ENCODE assay signal across 16 mouse cellular contexts in the genomic region with DNA sequence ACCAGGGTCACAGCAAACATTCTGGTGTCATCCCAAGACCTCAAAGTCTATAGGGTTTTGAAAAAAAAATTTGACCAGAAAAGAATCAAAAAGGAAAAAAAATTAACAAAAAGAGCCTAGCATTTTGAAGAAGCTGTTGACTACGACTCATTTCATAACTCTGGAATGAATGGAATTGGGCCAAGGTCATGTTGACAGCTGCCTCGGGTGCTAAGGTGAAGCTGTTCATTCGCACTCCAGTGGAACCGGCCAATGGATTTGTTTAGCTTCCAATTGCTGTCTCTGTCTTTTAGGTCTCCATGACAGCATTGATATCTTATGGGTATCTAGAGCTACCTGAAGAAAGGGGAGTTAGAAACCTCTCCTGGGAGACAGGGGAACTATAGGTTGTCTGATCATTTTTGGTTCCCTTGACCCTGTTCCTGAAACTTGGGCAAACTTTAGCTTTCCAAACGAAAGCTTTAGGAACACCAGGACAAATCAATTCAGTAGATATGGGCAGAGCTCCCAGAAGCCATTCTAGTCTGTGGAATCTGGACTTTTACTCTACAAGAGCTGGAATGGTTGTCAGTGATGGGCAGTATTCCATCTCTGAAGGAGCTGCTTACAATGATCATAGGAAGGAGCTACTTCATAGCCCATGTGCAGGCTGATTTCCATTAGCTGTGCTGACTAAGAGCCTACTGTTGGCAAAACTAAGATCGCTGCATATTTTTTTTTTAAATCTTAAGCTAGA.
DNase-seq lines count a peak whose midpoint lies in the region; ATAC-seq and TF ChIP-seq lines count a peak whose summit lies in the region.
"Had no signal": no experiment of that assay in that cellular context is flagged by ENCODE, and none has a peak within 500 bp of the region (broad histone marks: within the 10 kb centered on the region; RNA-seq: fewer than 3 reads in every experiment).

No protein-coding gene starts in this region.

- ATAC-seq in intestine, embryonic 15.5 days: no peak
- ATAC-seq: forebrain, embryonic 15.5 days had no signal

- H3K4me1 ChIP-seq in liver, adult 2 months (ENCODE audit: control insufficient read depth, insufficient read depth, low read length): peaks cover 12% of the 10 kb centered on the region; the same call in 1 of the 2 replicates
- no peaks in the 10 kb centered on the region for H3K4me1 ChIP-seq in intestine, embryonic 15.5 days (replicated peaks)
- no peaks in the 10 kb centered on the region for H3K4me1 ChIP-seq in forebrain, embryonic 10.5 days
- H3K4me1 ChIP-seq: forebrain, embryonic 15.5 days; hindbrain, embryonic 13.5 days had no signal

- no peaks in the 10 kb centered on the region for H3K9me3 ChIP-seq in intestine, embryonic 15.5 days
- no peaks in the 10 kb centered on the region for H3K9me3 ChIP-seq in forebrain, embryonic 10.5 days
- H3K9me3 ChIP-seq: embryonic facial prominence, embryonic 10.5 days; forebrain, embryonic 15.5 days; hindbrain, embryonic 13.5 days; limb, embryonic 12.5 days; neural tube, embryonic 12.5 days had no signal

- H3K36me3 ChIP-seq in liver, adult 2 months (ENCODE audit: control insufficient read depth, insufficient read depth, low read length): no peaks in the 10 kb centered on the region
- H3K36me3 ChIP-seq in intestine, embryonic 15.5 days: no peaks in the 10 kb centered on the region
- H3K36me3 ChIP-seq in forebrain, embryonic 10.5 days (replicated peaks): no peaks in the 10 kb centered on the region
- H3K36me3 ChIP-seq: embryonic facial prominence, embryonic 10.5 days; forebrain, embryonic 15.5 days; hindbrain, embryonic 13.5 days; limb, embryonic 12.5 days; neural tube, embryonic 12.5 days had no signal

- TF ChIP-seq CTCF in liver, adult 2 months (IDR thresholded peaks at IDR 0.05; ENCODE audit: low read depth, low read length): no peak

- H3K79me2 ChIP-seq in liver, adult 2 months (ENCODE audit: control insufficient read depth, insufficient read depth, low read length): no peaks in the 10 kb centered on the region

- H3K9ac ChIP-seq in liver, adult 2 months (ENCODE audit: low read depth, low read length): no peak overlapping the region
- H3K9ac ChIP-seq in intestine, embryonic 15.5 days: no peak overlapping the region
- H3K9ac ChIP-seq: forebrain, embryonic 15.5 days; hindbrain, embryonic 13.5 days; limb, embryonic 12.5 days; neural tube, embryonic 12.5 days had no signal

- 15% methylated on average over 6 of the region's 6 CpGs for WGBS in liver, adult 2 months
- 73% methylated on average over 6 of the region's 6 CpGs for WGBS in intestine, embryonic 15.5 days
- WGBS in forebrain, embryonic 10.5 days: 88% methylated on average over 6 of the region's 6 CpGs

- no peaks in the 10 kb centered on the region for H3K27me3 ChIP-seq in liver, adult 2 months (ENCODE audit: control insufficient read depth, insufficient read depth, low read length)
- H3K27me3 ChIP-seq in intestine, embryonic 15.5 days (replicated peaks): no peaks in the 10 kb centered on the region
- peaks cover 63% of the 10 kb centered on the region for H3K27me3 ChIP-seq in forebrain, embryonic 10.5 days (ENCODE audit: poor library complexity, severe bottlenecking)
- H3K27me3 ChIP-seq: forebrain, embryonic 15.5 days; limb, embryonic 12.5 days; neural tube, embryonic 12.5 days had no signal

- no peak for TF ChIP-seq POLR2A in liver, adult 2 months (IDR thresholded peaks at IDR 0.05; ENCODE audit: extremely low read depth, insufficient read depth, low read length)

- intact Hi-C loops in heart, postnatal 25 days (cut with DNase I): no loop called here

- H3K4me3 ChIP-seq in liver, adult 2 months (ENCODE audit: insufficient read depth, low read depth, low read length): no peak overlapping the region
- no peak overlapping the region for H3K4me3 ChIP-seq in intestine, embryonic 15.5 days (replicated peaks)
- H3K4me3 ChIP-seq in forebrain, embryonic 10.5 days: no peak overlapping the region
- H3K4me3 ChIP-seq: embryonic facial prominence, embryonic 10.5 days; forebrain, embryonic 15.5 days; hindbrain, embryonic 13.5 days; limb, embryonic 12.5 days; neural tube, embryonic 12.5 days had no signal

- DNase-seq in heart, adult 8-10 months (ENCODE audit: low spot score): peak; percentile 45
- no peak for DNase-seq in heart, postnatal 25 days (ENCODE audit: low spot score)
- DNase-seq in liver, adult 2 months (ENCODE audit: extremely low read depth, low read depth, low spot score): peak; percentile 99
- no peak for DNase-seq in liver
- DNase-seq in kidney, postnatal 25 days: peak; percentile 33 to 44
- peak; percentile 63 for DNase-seq in lung, postnatal 36 days
- no peak for DNase-seq in forebrain, embryonic 10.5 days (ENCODE audit: extremely low spot score, low spot score)
- DNase-seq: cerebellum, adult 11 months; cerebellum, postnatal 36 days; thymus, postnatal 14 days had no signal

- no peak overlapping the region for H3K4me2 ChIP-seq in intestine, embryonic 15.5 days (replicated peaks)
- H3K4me2 ChIP-seq: forebrain, embryonic 15.5 days; hindbrain, embryonic 13.5 days; limb, embryonic 12.5 days; neural tube, embryonic 12.5 days had no signal

- H3K27ac ChIP-seq in liver, adult 2 months (replicated peaks; ENCODE audit: insufficient read depth, low read depth, low read length): no peak overlapping the region
- no peak overlapping the region for H3K27ac ChIP-seq in intestine, embryonic 15.5 days
- no peak overlapping the region for H3K27ac ChIP-seq in forebrain, embryonic 10.5 days
- H3K27ac ChIP-seq: embryonic facial prominence, embryonic 10.5 days; forebrain, embryonic 15.5 days; hindbrain, embryonic 13.5 days; limb, embryonic 12.5 days; neural tube, embryonic 12.5 days had no signal

Comparison
In these comparisons a context has a peak if more than half of its experiments do, and no peak if none do; other contexts are left out.
1. DNase-seq: peak in heart, adult 8-10 months (single experiment), liver, adult 2 months (single experiment), kidney, postnatal 25 days (2 of 2) and lung, postnatal 36 days (single experiment); none in heart, postnatal 25 days (single experiment), liver (single experiment) and forebrain, embryonic 10.5 days (single experiment).